Mouse (Mus musculus): Measurements from ENCODE around the gene Cds2. TPM values are rescaled to one million over a fixed set of nuclear protein-coding genes. Genes with fewer than 3 reads are reported as not detected.
"Not testable (repeated sequence)": the region's sequence is repeated elsewhere in the genome, so short reads cannot be mapped to it uniquely, and the experiment has no call there.

Gene Cds2
- total RNA-seq, 2 experiments from 2014 or later: 257 to 258 TPM

DNA sequence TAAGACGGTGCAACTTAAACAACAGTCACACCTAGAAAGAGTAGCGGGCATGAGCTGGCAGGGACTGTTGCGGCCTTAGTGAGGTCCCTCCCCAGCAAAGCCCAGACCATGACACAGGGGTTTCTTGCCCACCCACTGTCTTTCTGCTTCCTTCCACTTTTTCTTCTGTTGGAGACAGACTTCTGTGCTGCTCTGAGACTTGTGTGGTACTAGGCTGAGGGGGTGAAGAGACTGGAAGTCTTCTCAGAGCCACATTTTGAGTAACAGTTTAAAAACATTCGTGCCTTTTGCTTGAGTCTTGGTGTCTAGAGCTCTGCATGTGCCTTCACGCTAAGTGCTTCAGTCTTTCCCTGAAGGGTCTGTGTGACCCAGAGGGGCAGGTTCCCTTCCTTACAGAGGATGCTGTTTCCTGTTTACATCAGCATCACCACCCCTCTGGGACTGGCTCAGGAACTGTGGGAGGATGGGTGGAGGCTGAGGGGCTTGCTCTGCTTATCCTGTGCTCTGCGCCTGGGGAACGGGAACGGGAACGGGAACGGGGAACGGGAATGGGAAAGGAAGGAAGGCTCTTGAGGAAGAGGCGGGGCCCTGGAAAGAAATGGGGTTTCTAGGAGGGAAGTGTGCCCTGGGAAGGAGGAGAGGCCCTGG is 21.7 kb downstream of the Cds2 start:
- DNase-seq (ENCODE audit: low spot score in 2 of 2): no peak
- Histone ChIP-seq H3K4me3 (no peak overlapping the region), H3K27ac (peak overlapping the region; percentile 72)
- no peak for TF ChIP-seq CTCF (conservative IDR thresholded peaks at IDR 0.05)

DNA sequence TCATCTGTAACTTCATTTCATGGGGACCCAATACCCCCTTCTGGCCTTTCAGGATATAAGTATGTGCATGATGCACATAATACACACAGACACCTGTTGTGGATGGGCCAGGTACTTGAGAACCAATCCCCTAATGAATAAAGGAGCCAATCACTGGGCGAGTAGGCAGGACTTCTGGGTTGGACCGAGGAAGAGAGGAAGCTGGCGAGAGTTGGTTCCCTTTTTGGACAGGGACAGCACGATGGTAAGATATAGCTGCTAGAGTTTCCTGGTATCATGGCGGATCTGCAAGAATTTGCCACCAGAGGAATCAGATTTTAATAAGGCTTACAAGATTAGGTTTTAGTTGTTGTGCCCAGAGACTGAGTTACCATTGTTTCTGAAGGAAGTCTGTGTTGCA is 22.8 kb downstream of the Cds2 start:
- peak overlapping the region; percentile 72 for H3K27ac ChIP-seq
- H3K4me3 ChIP-seq; DNase-seq (ENCODE audit: low spot score in 2 of 2): not testable (repeated sequence)

DNA sequence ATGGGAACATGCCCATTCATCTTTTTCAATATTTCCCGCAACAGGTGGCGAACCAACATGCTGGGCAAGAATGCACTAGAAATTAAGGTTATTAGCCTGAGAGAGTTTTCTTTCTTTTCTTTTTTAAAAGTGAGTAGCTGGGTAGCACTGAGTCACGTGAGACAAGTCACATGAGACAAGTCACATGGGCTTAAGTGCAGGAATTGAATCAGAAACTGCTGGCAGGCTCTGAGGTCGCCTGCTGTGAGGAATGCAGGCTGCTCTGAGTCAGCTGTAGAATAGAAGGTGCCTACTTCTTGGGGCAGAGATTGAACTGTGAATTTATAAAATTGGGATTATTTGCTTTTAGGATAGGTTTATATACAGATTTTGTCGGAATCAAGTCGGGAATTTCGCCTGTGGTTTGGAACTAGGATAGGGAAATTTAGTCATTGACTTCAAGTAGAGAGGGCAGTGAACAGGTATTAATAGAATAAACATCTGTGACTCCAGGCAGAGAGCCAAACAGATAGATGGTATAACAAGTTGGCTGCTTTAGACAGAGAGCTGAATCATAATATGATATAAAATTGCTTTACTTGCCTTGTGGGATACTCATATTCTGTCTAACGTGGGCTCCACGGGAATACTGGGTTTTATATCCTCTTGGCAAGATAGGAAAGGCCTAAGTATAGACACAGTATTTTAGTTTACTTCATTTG is 23.6 kb downstream of the Cds2 start:
- peak in 1 of 2 experiments; percentile 26 for DNase-seq (ENCODE audit: low spot score in 2 of 2)
- H3K27ac ChIP-seq: peak overlapping the region; percentile 64
- TF ChIP-seq CTCF (conservative IDR thresholded peaks at IDR 0.05): no peak
- H3K4me3 ChIP-seq: no peak overlapping the region

DNA sequence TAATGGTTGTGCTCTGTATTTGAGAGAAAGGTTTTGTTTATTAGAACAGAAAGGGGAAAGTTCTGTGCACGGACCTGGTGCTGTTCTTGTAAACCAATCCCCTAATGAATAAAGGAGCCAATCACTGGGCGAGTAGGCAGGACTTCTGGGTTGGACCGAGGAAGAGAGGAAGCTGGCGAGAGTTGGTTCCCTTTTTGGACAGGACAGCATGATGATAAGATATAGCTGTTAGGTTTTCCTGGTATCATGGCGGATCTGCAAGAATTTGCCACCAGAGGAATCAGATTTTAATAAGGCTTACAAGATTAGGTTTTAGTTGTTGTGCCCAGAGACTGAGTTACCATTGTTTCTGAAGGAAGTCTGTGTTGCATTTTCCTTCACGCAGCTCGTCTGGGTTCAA is 26.3 kb downstream of the Cds2 start:
- H3K4me3 ChIP-seq; DNase-seq (ENCODE audit: low spot score in 2 of 2); H3K27ac ChIP-seq: not testable (repeated sequence)

DNA sequence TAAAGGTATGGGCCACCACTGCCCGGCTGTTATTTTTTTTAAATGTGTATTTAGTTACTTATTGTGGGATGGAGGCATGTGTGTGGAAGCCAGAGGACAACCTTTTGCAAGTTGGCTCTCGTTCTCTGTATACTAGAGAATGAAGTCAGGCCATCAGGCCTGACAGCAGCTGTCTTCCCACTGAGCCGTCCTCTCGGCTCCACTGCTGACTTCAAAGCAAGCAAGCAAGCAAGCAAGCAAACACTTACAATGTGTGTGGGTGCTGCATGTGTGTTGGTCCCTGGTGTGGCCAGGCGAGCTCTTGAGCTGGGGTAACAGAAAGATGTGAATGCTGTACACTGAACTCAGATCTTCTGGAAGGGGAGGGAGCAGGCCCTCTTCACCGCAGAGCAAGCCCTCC is 27.9 kb downstream of the Cds2 start:
- no peak for DNase-seq (ENCODE audit: low spot score in 2 of 2)
- TF ChIP-seq CTCF (conservative IDR thresholded peaks at IDR 0.05): no peak
- Histone ChIP-seq H3K27ac (peak overlapping the region; percentile 89), H3K4me3 (no peak overlapping the region)

DNA sequence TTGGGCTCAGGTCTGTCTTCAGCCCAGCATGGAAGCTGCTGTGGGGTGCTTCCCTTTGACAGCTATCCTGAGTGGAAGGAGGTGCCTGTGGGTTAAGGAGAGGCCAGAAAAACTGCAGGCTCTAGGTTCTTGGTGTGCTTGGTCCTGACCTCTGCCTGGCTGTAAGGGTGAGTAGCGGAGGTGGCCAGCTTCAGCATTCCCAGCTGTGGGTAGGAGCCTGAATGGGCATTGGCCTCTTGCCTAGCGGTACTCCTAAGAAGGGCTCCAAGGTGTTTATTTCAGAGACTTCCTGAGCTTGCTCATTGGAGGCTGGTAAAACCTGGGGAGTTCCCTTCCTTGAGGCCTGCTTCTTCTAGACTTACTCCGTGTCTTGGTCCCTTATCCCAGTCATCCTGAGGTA is 28.3 kb downstream of the Cds2 start:
- peak overlapping the region; percentile 89 for H3K27ac ChIP-seq
- DNase-seq (ENCODE audit: low spot score in 2 of 2): no peak
- no peak overlapping the region for H3K4me3 ChIP-seq
- no peak for TF ChIP-seq CTCF (conservative IDR thresholded peaks at IDR 0.05)

DNA sequence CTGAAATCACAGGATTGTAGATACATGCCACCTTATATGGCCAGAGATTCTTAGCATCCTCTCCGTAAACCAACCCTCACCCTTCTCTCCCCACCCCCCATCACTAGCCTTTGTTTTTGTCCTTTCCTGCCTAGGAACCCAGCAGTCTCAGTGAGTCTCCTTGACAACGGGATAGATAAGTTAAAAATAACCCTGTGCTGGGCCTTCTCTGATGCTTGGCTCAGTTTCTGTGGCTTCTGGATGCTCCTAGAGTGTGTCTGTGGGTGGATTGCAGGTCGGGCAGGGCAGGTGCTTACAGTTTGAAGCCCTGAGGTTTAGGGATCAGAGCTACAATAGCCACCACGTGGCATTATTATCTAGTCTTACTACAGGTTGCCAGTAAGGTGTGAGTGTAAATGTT is 29.1 kb downstream of the Cds2 start:
- peak overlapping the region; percentile 89 for H3K27ac ChIP-seq
- no peak for TF ChIP-seq CTCF (conservative IDR thresholded peaks at IDR 0.05)
- DNase-seq (ENCODE audit: low spot score in 2 of 2): peak; percentile 48 to 60
- H3K4me3 ChIP-seq: peak overlapping the region; percentile 11; the same call in 1 of the 2 replicates

DNA sequence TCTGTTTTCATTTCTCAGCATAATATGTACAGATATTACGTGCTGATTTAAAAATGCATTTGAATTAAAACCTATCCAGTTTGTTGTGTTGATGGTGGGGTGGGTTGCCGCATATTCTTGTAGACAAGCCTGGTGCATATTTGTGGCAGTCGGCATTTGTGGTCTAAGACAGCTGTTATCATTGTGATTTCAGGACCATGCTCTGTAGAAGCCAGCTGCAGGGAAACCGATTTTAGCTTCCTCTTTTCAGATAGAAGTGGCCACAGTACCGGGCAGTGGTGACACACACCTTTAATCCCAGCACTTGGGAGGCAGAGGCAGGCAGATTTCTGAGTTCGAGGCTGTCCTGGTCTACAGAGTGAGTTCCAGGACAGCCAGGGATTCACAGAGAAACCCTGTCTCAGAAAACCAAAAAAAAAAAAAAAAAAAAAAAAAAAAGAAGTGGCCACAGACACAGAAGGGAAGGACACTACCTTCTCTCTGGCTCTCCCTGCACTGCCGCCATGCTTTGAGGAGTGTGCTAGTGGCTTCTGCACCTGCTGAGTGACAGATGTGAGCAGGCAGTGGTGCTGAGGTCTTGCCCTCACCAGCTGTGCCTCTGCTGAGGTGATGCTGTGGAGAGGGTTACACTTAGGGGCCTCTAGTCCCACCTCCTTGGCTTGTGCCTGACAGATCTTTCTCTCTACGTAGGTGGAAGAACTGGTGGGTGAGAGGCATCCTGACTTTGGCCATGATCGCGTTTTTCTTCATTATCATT is 30.9 kb downstream of the Cds2 start:
- DNase-seq (ENCODE audit: low spot score in 2 of 2): no peak
- TF ChIP-seq CTCF (conservative IDR thresholded peaks at IDR 0.05): no peak
- Histone ChIP-seq H3K27ac (peak overlapping the region; percentile 89), H3K4me3 (no peak overlapping the region)

DNA sequence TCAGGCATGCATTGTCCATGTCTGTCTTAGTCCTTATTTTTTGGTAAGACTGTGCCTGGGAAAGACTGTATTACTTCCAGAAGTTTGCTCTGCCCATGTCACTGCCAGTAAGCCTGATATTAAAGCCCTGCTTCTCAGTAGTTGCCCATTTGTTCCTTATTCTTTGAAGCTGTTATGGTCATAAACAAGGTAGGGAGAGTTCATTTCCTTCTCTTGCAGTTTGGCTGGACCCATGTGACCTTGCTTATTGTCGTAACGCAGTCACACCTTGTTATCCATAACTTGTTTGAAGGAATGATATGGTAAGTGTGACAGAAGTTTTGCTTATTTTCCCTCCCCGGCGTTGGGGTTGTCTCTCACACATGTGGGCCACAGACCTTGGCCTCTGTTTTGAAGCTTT is 35.3 kb downstream of the Cds2 start:
- TF ChIP-seq CTCF (conservative IDR thresholded peaks at IDR 0.05): no peak
- DNase-seq (ENCODE audit: low spot score in 2 of 2): no peak
- H3K27ac ChIP-seq: no peak overlapping the region
- no peak overlapping the region for H3K4me3 ChIP-seq

DNA sequence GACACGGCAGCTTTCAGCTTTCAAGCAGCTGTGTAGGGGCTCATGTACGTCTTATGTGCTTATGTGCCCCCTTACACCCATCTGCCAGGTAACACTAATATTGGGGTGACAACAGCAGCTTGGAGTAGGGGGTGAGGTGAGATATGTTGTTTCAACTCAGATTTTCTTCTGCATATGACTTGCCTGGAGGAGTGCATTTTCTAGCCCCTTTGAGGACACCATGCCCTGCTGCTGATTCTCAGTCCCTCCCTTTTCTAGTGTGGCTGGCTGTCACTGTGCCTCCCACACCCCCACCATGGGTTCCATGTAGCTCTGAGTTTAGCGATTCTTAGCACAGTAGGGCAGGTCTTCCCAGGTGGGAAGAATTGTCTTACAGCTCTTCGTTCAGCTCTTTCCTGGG is 38.5 kb downstream of the Cds2 start:
- no peak for TF ChIP-seq CTCF (conservative IDR thresholded peaks at IDR 0.05)
- no peak for DNase-seq (ENCODE audit: low spot score in 2 of 2)
- Histone ChIP-seq H3K4me3 (no peak overlapping the region), H3K27ac (no peak overlapping the region)

DNA sequence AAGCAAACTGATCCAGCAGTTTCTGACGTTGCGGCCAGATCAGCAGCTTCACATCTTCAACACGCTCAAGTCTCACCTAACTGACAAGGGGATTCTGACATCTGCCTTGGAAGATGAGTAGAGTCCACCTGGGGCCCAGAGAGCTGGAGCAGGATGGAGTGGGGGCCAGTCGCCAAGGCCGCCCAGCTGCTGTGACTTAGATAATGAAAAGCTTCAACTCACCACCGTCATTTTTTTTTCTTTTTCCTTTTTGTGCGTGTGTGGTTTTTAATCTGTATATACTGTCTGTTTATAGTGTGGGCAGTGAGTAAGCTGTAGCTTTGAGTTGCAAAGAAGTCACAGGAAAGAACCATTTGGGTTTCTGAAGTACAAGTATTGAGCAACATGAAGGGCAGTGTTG is 42.2 kb downstream of the Cds2 start:
- Histone ChIP-seq H3K27ac (no peak overlapping the region), H3K4me3 (no peak overlapping the region)
- TF ChIP-seq CTCF (conservative IDR thresholded peaks at IDR 0.05): no peak
- no peak for DNase-seq (ENCODE audit: low spot score in 2 of 2)

DNA sequence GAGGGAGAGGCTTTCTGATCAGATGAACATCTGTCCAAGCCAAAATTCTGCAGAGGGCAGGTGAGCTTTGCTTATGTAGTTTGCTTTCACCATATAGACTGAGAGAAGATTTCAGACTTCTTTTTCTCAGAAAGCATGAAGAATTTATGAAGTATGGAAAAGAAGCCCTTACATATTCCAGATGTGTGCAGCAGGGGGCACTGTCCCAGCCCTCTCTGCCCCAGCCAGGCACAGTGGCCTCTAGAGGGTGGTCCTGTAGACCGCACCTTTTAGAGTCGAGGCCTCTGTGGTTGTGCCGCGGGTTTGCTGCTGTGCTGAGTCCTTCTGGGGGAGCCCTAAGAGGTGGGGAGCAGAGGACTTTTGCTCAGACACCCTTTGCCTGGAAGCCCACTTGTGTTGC is 43.0 kb downstream of the Cds2 start:
- H3K4me3 ChIP-seq: no peak overlapping the region
- no peak overlapping the region for H3K27ac ChIP-seq
- no peak for DNase-seq (ENCODE audit: low spot score in 2 of 2)
- TF ChIP-seq CTCF (conservative IDR thresholded peaks at IDR 0.05): peak; percentile 73

DNA sequence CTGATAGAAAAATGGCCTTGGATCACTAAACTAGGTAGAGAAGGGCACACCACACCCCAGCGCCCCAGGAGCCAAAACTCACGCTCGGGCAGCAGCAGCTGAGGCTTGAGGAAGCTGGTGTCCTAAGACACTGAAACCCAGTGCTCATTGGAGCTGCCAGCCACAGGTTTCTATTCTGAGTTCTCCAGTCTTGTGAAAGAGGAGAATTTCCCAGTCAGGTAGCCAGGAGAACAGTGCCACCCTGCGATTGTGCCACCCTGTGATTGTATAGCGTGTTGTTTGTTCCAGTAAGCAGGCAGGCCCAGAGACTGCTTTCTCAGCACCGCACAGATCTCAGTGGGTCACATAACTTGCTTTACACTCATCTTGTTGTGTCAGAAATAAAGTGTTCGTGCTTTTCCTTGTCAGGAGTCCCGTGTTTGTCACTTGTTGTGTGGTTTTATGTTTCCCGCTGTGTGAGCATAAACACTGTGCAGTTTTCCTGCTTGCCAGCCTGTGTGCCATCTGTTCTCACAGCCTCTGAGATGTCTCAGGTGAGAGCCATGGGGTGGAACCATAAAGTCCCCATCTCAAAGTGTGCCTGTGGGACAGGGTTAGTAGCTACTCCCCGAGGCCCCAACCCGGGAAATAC is 44.4 kb downstream of the Cds2 start:
- 0 out of 2 replicates have a peak, but pooled peaks have one; percentile 12 for TF ChIP-seq CTCF (conservative IDR thresholded peaks at IDR 0.05)
- no peak overlapping the region for H3K4me3 ChIP-seq
- no peak overlapping the region for H3K27ac ChIP-seq
- no peak for DNase-seq (ENCODE audit: low spot score in 2 of 2)
